8 mouse cellular contexts compared by ENCODE assay signal in the genomic region with DNA sequence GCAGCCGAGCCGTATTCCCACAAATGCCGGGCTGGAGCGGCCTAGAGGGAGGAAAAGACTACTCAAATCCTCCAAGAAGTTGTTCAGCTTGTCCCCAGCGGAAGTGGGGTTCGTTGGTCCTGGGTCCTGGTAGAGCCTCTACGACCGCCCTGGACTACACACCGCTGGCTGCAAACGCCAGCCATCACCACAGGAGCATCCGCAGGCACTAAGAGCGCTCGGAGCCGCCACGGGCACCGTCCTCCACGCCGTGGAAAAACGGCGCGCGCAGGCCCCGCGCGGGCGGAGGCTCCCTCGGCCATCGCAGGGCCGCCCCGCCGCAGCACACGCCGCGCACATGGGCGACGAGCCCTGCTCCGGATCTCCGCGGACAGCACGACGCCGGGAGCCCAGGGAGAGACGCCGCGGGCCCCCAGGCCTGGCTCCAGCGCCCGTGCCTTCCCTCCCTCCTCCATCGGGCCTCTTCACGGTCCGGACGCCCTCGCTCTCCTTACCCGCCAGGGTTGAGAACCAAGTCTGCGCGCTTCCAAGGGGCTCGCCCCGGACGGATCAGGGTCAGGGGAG. TPM values are rescaled to one million over a fixed set of nuclear protein-coding genes. Genes with fewer than 3 reads are reported as not detected.
A peak's percentile ranks its signal among the peaks of the same experiment; 100 is the strongest.
DNase-seq lines count a peak whose midpoint lies in the region; ATAC-seq lines count a peak whose summit lies in the region.

No protein-coding gene starts in this region.

- peak overlapping the region; percentile 87 for H3K4me2 ChIP-seq in hindbrain, embryonic 13.5 days
- peak overlapping the region; percentile 84 for H3K4me2 ChIP-seq in liver, embryonic 15.5 days

- ATAC-seq in hindbrain, embryonic 13.5 days (ENCODE audit: low FRiP score) = peak; percentile 92
- peak; percentile 82 for ATAC-seq in liver, embryonic 15.5 days (ENCODE audit: insufficient read depth)
- peak; percentile 28; the same call in 1 of the 2 replicates for ATAC-seq in neutrophil, adult 5-6 weeks (ENCODE audit: extremely low read depth, insufficient number of reproducible peaks, low FRiP score, poor library complexity, severe bottlenecking)

- H3K27ac ChIP-seq in hindbrain, embryonic 13.5 days = peak overlapping the region; percentile 99
- H3K27ac ChIP-seq in liver, embryonic 15.5 days (replicated peaks) = peak overlapping the region; percentile 97

- no peaks in the 10 kb centered on the region for H3K36me3 ChIP-seq in hindbrain, embryonic 13.5 days
- H3K36me3 ChIP-seq in liver, embryonic 15.5 days (replicated peaks) = no peaks in the 10 kb centered on the region

- H3K27me3 ChIP-seq in hindbrain, embryonic 13.5 days = no peaks in the 10 kb centered on the region
- no peaks in the 10 kb centered on the region for H3K27me3 ChIP-seq in liver, embryonic 15.5 days

- no peaks in the 10 kb centered on the region for H3K9me3 ChIP-seq in hindbrain, embryonic 13.5 days
- no peaks in the 10 kb centered on the region for H3K9me3 ChIP-seq in liver, embryonic 15.5 days (replicated peaks)

- under 1% methylated on average over 52 of the region's 58 CpGs for WGBS in hindbrain, embryonic 13.5 days
- WGBS in liver, embryonic 15.5 days (ENCODE audit: insufficient replicate concordance) = under 1% methylated on average over 58 of the region's 58 CpGs

- peak; percentile 46 for DNase-seq in cerebellum, adult 9-10 months
- no peak for DNase-seq in cerebellum, postnatal 14 days
- peak; percentile 37 for DNase-seq in 416B (ENCODE audit: low read depth)
- DNase-seq in embryo, embryonic 11.5 days (ENCODE audit: low read depth, low spot score) = peak; percentile 14
- no peak for DNase-seq in ovary, postnatal 10 days (ENCODE audit: low spot score)

- peak overlapping the region; percentile 99 for H3K9ac ChIP-seq in hindbrain, embryonic 13.5 days
- H3K9ac ChIP-seq in liver, embryonic 15.5 days = peak overlapping the region; percentile 91

- H3K4me1 ChIP-seq in hindbrain, embryonic 13.5 days (replicated peaks) = peaks cover 34% of the 10 kb centered on the region
- peaks cover 44% of the 10 kb centered on the region for H3K4me1 ChIP-seq in liver, embryonic 15.5 days (replicated peaks)

- peak overlapping the region; percentile 98 for H3K4me3 ChIP-seq in hindbrain, embryonic 13.5 days
- H3K4me3 ChIP-seq in liver, embryonic 15.5 days (replicated peaks) = peak overlapping the region; percentile 94

RNA-seq across cellular contexts. Expression of gene Prrc2c, which starts 0.4 kb away (rescaled TPM):
- polyA plus RNA-seq in hindbrain, embryonic 13.5 days (2015; fragmentation: Nextera tagmentation; extraction: Ambion mirVana) = 165 and 170 TPM in 2 replicates
- polyA plus RNA-seq in liver, embryonic 15.5 days (2015; fragmentation: Nextera tagmentation; extraction: Ambion mirVana) = 32.9 and 33.4 TPM in 2 replicates
- total RNA-seq in neutrophil, adult 5-6 weeks (2017) = 209 and 237 TPM in 2 replicates

Comparison
In these comparisons a context has a peak if more than half of its experiments do, and no peak if none do; other contexts are left out.
1. DNase-seq: peak in cerebellum, adult 9-10 months (single experiment), 416B (single experiment) and embryo, embryonic 11.5 days (single experiment); none in cerebellum, postnatal 14 days (0 of 2) and ovary, postnatal 10 days (single experiment).
2. ATAC-seq: peak in every context shown above with its lines; median percentile 92 in hindbrain, embryonic 13.5 days; 82 in liver, embryonic 15.5 days; 28 in neutrophil, adult 5-6 weeks.